Mouse (Mus musculus): ENCODE results near the gene Dap.

Dap gene

GRCm38 (mm10) chr15:31224135-31224761, at the start of gene Dap:
Gene Dap (plus strand): TSS chr15:31224314.
- peak; percentile 92 to 98 for DNase-seq (ENCODE audit: low spot score in 2 of 2)

DNA sequence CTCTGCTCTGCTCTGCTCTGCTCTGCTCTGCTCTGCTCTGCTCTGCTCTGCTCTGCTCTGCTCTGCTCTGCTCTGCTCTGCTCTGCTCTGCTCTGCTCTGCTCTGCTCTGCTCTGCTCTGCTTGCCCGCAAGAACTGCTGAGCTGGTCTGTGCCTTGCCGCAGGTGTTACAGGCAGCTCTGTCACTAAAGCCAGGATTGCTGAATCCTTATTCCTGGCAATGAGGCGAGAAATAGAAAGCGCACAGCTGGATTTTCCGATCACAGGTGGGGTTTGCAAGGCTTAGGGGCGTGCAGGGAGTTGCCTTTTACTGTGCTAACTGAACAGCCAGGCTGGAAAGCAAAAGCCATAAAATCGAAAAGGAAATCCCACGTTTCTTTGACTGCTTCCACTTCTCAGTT, 47.5 kb upstream of the Dap start:
- DNase-seq (ENCODE audit: low spot score in 2 of 2), result no peak

GRCm38 (mm10) chr15:31184651-31185443, 39.3 kb upstream of the Dap start:
- peak; percentile 45 to 70 for DNase-seq (ENCODE audit: low spot score in 2 of 2)

DNA sequence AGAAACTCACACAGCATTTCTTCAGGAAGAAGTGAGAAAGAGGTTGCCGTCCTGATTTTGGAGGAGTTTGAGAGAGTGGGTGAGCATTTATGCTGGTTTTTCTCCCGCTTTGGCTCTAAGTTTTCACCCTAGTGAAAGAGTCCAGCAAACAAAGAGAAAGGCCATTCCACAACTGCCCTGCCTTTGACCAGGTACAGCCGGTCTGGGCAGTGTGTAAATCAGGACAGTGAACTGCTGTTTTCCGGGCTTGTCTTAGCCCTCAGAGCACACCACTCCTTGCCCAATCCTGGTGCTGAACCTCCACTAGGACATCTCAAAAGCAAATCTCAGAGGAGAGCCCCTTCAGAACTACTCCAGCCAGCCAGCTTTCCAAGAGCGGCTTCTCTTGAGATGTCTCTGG, 38.6 kb upstream of the Dap start:
- DNase-seq (ENCODE audit: low spot score in 2 of 2), result peak in 1 of 2 experiments; percentile 77

- no peak for DNase-seq (ENCODE audit: low spot score in 2 of 2)
Measured at GRCm38 (mm10) chr15:31186371-31186901, 37.7 kb upstream of the Dap start.

DNA sequence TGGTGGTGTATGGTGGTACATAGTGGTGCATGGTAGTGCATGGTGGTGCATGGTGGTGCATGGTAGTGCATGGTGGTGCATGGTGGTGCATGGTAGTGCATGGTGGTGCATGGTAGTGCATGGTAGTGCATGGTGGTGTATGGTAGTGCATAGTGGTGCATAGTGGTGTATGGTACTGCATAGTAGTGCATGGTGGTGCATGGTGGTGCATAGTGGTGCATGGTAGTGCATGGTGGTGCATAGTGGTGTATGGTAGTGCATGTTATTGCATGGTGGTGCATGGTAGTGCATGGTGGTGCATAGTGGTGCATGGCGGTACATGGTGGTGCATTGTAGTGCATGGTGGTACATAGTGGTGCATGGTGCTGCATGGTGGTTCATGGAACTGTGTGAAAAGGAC, 31.6 kb upstream of the Dap start:
- no peak for DNase-seq (ENCODE audit: low spot score in 2 of 2)

- no peak for DNase-seq (ENCODE audit: low spot score in 2 of 2)
Measured at GRCm38 (mm10) chr15:31195776-31196175, 28.3 kb upstream of the Dap start.

DNA sequence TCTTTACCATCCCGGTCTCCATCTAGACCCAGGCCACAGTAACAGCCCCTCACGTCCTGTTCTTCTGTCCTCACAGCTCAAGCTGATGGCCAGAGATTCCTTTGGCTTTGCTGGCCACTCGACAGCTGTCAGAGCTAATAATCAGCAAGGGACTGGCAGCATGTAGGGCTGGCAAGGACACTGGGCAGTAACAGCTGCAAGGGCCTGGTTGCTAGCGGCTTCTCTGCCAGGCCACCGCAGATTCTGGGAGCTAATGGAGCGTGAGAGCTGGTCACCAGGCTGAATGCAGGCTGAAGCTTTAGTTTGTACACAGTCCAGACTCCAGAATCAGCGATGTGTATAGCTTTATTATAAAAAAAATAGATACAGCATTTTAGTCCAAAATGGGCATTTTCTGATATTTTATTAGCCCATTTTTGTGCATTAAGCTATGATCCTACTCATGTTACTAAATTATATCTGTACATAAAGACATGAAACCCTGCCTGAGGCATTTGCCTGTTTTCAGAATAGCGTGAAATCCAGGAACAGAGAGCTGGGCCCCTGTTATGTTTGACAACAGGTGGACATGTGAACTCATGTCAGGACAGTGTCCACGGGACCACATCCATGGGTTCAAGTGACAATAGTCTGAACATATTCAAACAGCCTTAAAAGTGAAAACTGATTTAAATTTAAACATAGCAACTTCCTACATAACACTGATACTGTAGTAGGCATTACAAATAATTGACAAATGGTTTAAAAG, 16.6 kb upstream of the Dap start:
- no peak for DNase-seq (ENCODE audit: low spot score in 2 of 2)

DNA sequence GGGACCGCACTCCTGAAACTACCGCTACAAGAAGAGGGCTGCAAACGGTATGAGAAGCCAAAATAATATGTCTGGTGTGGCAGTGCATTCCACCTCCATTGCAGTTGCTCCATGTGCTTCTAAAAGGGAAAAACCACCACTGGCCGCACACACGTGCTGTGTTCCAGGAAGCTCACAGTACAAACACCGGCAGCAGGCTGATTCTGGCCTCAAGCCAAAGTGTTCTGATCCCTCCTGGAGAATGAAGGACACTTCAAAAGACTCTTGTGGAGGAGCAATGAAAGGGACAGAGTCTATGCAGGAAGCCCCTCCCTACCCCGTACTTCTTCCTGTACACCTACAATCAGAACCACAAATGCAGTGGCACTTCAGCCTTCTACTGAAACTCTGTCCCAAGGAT, 12.2 kb upstream of the Dap start:
- no peak for DNase-seq (ENCODE audit: low spot score in 2 of 2)

GRCm38 (mm10) chr15:31213619-31214270, 10.4 kb upstream of the Dap start:
- no peak for DNase-seq (ENCODE audit: low spot score in 2 of 2)

DNA sequence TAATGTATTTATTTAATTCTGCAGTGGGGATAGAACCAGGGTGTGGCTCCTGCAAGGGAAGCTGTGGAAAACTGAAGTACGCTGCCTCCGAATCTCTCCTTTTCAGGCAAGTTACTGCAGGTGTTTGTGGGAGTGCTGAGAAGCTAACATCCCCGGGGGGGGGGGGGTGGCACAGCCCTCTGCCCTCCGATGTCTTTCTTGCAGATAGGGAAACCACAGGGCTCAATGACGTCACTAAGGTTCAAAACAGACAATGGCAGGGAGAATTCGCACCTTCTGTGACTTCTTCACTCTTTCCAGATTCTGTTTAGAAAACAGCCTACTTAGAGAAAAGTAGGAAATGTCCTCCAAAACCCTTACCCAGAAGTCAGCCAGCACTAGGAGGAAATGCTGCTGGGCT, 1.9 kb upstream of the Dap start:
- DNase-seq (ENCODE audit: low spot score in 2 of 2), result no peak

DNA sequence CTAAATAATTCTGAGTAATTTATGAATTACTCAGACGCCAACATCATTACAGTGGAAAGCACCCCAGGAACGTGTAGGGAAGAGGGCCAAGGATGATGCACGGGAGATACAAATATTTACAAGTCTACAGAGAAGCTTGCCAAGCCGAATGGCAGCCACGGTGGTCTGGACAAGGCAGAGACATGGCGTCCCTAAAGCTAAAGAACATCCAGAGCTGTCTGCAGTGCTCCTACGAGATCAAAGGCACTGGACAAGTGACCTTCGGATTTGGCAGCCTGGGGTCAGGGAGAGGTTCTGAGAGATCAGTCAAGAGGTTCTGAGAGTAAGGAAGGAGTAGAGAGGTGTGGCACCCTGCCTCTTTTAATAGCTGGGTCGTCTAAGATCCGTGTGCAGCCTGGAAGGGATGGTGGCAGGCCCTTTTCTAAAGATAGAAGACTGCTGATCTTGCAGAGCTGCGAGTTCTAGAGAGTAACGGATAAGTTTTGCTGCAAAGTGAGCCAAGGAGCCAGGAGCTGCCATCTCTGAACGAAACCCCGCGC, 449 bp upstream of the Dap start:
- DNase-seq (ENCODE audit: low spot score in 2 of 2), result no peak

DNA sequence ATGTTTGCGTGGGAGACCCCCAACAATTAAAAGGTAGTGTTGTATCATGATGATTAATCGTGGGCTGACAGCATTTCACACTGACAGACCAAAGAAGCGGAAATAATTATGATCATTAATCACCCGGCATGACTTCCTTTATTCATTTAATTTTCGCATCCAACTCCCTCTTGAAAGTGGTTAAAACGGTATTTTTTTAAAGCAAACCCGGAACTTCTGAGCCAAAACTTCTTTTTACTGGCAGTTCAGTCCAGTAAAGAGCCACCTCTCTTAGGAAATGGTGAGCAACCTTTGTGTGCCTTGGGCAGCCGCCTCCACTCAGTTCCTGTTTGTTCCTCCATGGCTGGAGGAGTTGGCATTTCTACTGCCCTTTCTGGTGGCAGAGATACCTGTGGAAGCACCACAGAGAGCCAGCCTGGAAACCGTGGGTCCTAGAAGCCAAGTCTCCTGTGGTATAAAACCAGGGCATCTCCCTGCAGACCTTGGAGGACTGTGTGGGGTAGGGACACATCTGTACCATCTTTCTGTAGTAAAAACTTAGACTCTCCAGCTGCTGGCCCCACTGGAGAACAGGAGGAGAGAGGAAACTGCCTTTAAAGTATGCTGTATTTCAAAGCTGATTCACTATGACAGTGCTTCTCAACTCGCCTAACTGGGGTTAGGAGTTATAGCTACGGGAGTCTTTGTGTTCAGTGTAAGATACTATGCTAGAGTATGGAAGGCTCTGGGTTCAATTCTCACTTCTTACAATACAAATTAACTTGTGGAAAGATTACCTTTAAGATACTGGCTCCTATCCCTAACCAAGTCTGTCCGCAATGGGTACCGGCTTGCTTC, 910 bp downstream of the Dap start:
- no peak for DNase-seq (ENCODE audit: low spot score in 2 of 2)

GRCm38 (mm10) chr15:31225643-31226325, 1.7 kb downstream of the Dap start:
- no peak for DNase-seq (ENCODE audit: low spot score in 2 of 2)

- DNase-seq (ENCODE audit: low spot score in 2 of 2), result no peak
Measured at GRCm38 (mm10) chr15:31226464-31226863, 2.4 kb downstream of the Dap start.

GRCm38 (mm10) chr15:31227793-31228192, 3.7 kb downstream of the Dap start:
- no peak for DNase-seq (ENCODE audit: low spot score in 2 of 2)

GRCm38 (mm10) chr15:31233006-31233405, 8.9 kb downstream of the Dap start:
- no peak for DNase-seq (ENCODE audit: low spot score in 2 of 2)

DNA sequence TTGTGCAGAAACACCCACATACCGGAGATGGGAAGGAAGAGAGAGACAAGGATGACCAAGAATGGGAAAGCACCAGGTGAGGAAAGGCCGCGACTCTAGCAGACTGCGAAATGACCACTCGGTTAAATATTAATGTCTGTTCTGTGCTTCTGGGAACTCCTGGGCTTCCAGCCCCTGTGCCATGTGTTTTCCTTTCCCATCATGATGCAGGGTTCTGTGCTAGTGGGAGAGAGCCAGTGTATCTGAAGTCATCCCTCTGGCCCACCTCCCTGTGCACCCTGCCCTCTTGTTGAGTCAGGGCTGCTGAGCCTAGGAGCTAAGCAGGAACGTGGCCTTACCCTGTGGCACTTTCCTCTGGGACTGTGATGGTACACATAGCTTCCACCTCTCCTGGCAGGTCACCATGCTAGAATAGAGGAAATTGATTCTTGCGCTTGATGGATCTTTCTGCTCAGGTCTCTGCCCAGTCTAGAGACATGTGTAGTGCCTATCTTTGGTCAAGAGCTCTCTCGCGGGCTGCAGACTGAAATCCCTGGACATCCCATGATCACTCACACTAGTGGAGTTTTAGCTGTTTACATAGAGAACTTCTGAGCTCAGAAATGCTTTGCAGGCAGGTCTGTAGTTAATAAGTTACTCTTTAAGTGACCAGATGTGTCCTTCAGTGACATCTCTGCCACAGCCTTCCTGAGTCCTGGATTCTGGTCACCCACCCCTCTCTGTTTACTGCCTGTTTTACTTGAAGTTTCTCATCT, 11.9 kb downstream of the Dap start:
- DNase-seq (ENCODE audit: low spot score in 2 of 2), result no peak

GRCm38 (mm10) chr15:31236549-31236907, 12.4 kb downstream of the Dap start:
- no peak for DNase-seq (ENCODE audit: low spot score in 2 of 2)
